Mouse (Mus musculus): ENCODE measurements around the gene Angel2.

GRCm38 (mm10) chr1:190904136-190904535 is 20.8 kb upstream of the Angel2 start:
- TF ChIP-seq CTCF (IDR thresholded peaks at IDR 0.05; ENCODE audit: low read depth), result no peak
- TF ChIP-seq EP300 (IDR thresholded peaks at IDR 0.05; ENCODE audit: low read depth), result no peak
